Mouse (Mus musculus): ENCODE data around the gene Sowahc. TPM values are rescaled to one million over a fixed set of nuclear protein-coding genes. Genes with fewer than 3 reads are reported as not detected.

The Sowahc gene
- polyA plus RNA-seq, 1 experiment from 2014 or later, result 4.2 TPM

DNA sequence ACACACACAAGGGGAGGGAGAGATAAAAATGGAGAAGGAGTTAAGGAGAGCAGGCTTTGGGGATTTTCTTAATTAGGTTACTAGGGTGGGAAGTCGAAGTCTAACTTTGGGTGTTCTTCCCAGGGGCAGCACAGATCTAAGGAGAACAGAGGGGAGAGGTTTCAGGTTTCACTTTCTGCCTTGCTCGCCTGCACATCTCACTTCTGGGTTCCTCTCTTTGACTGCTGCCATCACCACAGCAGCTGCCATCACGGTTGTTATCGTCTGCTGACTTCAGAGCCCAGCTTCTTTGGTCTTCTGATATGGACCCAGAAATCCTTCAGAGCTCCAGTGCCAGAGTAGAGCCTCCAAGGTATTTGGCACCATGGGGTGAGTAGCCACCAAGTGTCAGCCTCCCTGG is 46.4 kb downstream of the Sowahc start:
- no peak overlapping the region for H3K9ac ChIP-seq (ENCODE audit: low read depth, low read length)
- no peaks in the 10 kb centered on the region for H3K27me3 ChIP-seq (replicated peaks; ENCODE audit: control insufficient read depth, insufficient read depth, low read length)
- no peaks in the 10 kb centered on the region for H3K36me3 ChIP-seq (ENCODE audit: control insufficient read depth, insufficient read depth)
- 52% methylated on average over 4 of the region's 4 CpGs for WGBS
- H3K4me2 ChIP-seq (replicated peaks; ENCODE audit: low read depth), result no peak overlapping the region
- no peak overlapping the region for H3K4me3 ChIP-seq (ENCODE audit: low read depth, low read length)
- H3K27ac ChIP-seq (ENCODE audit: low read depth, low read length), result no peak overlapping the region
- no peaks in the 10 kb centered on the region for H3K9me3 ChIP-seq (ENCODE audit: control insufficient read depth)
- no peak for TF ChIP-seq CTCF (IDR thresholded peaks at IDR 0.05; ENCODE audit: low read depth)
- H3K4me1 ChIP-seq (replicated peaks; ENCODE audit: control insufficient read depth, insufficient read depth, low read length), result peaks cover 8% of the 10 kb centered on the region
- no peak for ATAC-seq

DNA sequence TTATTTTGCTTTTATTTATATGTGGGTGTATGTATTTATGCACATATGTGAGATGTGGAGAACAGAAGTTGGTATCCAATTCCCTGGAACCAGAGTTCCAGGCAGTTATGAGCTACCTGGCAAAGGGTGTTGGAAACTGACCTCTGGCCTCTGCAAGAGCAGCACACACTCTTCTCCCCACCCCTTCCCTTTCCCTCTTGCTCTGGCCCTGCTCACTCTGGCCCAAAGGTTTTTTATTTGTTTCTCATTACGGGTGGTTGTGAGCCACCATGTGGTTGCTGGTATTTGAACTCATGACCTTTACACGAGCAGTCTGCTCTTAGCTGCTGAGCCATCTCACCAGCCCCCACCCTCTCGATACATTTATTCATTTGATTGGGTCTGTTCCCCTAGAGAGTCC is 47.0 kb downstream of the Sowahc start:
- ATAC-seq, result no peak
- Histone ChIP-seq H3K4me3 (ENCODE audit: low read depth, low read length) (no peak overlapping the region), H3K36me3 (ENCODE audit: control insufficient read depth, insufficient read depth) (no peaks in the 10 kb centered on the region), H3K4me1 (replicated peaks; ENCODE audit: control insufficient read depth, insufficient read depth, low read length) (peaks cover 8% of the 10 kb centered on the region), H3K9me3 (ENCODE audit: control insufficient read depth) (no peaks in the 10 kb centered on the region), H3K4me2 (replicated peaks; ENCODE audit: low read depth) (no peak overlapping the region), H3K27ac (ENCODE audit: low read depth, low read length) (no peak overlapping the region), H3K27me3 (replicated peaks; ENCODE audit: control insufficient read depth, insufficient read depth, low read length) (no peaks in the 10 kb centered on the region), H3K9ac (ENCODE audit: low read depth, low read length) (no peak overlapping the region)
- no peak for TF ChIP-seq CTCF (IDR thresholded peaks at IDR 0.05; ENCODE audit: low read depth)
- 30% methylated on average over 3 of the region's 3 CpGs for WGBS

DNA sequence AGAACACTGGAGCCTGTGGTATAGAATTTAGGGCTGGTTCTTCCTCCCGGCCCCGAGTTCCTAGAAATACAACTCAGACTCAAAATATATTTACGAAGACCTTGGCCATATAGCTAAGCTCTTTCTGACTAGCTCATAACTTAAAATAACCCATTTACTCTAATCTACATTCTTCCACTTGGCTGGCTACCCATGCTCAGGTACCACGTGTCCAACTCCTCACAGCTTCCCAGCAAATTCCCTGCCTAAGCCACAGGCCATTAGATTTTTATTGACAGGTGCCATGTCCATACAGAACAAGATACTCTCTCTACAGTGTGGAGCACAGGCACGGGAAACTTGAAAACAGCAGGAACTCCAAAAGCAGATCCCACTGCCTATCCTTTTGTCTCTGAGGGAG is 54.0 kb downstream of the Sowahc start:
- ATAC-seq, result no peak

More for the DNA sequence above, 54.0 kb downstream of the Sowahc start:
- TF ChIP-seq CTCF (IDR thresholded peaks at IDR 0.05; ENCODE audit: low read depth), result no peak
- no peak overlapping the region for H3K4me3 ChIP-seq (ENCODE audit: low read depth, low read length)
- H3K9me3 ChIP-seq (ENCODE audit: control insufficient read depth), result no peaks in the 10 kb centered on the region
- WGBS, result 91% methylated on average over 5 of the region's 5 CpGs
- no peaks in the 10 kb centered on the region for H3K36me3 ChIP-seq (ENCODE audit: control insufficient read depth, insufficient read depth)
- H3K4me2 ChIP-seq (replicated peaks; ENCODE audit: low read depth), result no peak overlapping the region
- no peak overlapping the region for H3K27ac ChIP-seq (ENCODE audit: low read depth, low read length)
- no peaks in the 10 kb centered on the region for H3K27me3 ChIP-seq (replicated peaks; ENCODE audit: control insufficient read depth, insufficient read depth, low read length)
- peaks cover 8% of the 10 kb centered on the region for H3K4me1 ChIP-seq (replicated peaks; ENCODE audit: control insufficient read depth, insufficient read depth, low read length)
- H3K9ac ChIP-seq (ENCODE audit: low read depth, low read length), result no peak overlapping the region

Other genes with a start within 250 kb of the Sowahc start
- gene Sept10, start 106 bp upstream of the Sowahc start, polyA plus RNA-seq (2015; fragmentation: Nextera tagmentation; extraction: Ambion mirVana), result 18.8 and 21.5 TPM in 2 replicates
- 8.7 TPM in 2 replicates for gene P4ha1, start 101.3 kb downstream of the Sowahc start, polyA plus RNA-seq (2015; fragmentation: Nextera tagmentation; extraction: Ambion mirVana)
- gene Gm10273, start 173.7 kb downstream of the Sowahc start, polyA plus RNA-seq (2015; fragmentation: Nextera tagmentation; extraction: Ambion mirVana), result 3.4 and 10.3 TPM in 2 replicates
- 105 and 108 TPM in 2 replicates for gene Pla2g12b, start 181.7 kb downstream of the Sowahc start, polyA plus RNA-seq (2015; fragmentation: Nextera tagmentation; extraction: Ambion mirVana)
- gene Oit3, start 219.8 kb downstream of the Sowahc start, polyA plus RNA-seq (2015; fragmentation: Nextera tagmentation; extraction: Ambion mirVana), result 0.31 and 0.54 TPM in 2 replicates

Measured in intestine, postnatal 0 days (tissue).